Mouse (Mus musculus) ES-E14 (cell line): ENCODE data around the gene Ap5s1. TPM values are rescaled to one million over a fixed set of nuclear protein-coding genes. Genes with fewer than 3 reads are reported as not detected.

ENCODE experiments used
- DNase-seq: peaks from one replicate; pipeline ENCODE4 v3.0.0-alpha.2; 2013; ENCODE audit warnings: low read depth, low spot score
- H3K27ac ChIP-seq: 2 replicates; pipeline ENCODE4 v1.5.1; 2012; ENCODE audit warnings: low read depth, mild to moderate bottlenecking, low read length, moderate library complexity, mixed read lengths; ENCODE audit not compliant: poor library complexity, insufficient read depth, severe bottlenecking
- H3K36me3 ChIP-seq: 2 replicates; pipeline ENCODE4 v1.6.1; 2012; ENCODE audit warnings: mild to moderate bottlenecking, low read length, moderate library complexity, mixed read lengths; ENCODE audit not compliant: control insufficient read depth, poor library complexity, insufficient read depth, severe bottlenecking
- H3K4me1 ChIP-seq, 2 experiments: fragments of 150-350 bp in 1 of 2; sonication (generic) in 1 of 2; 2 replicates each; pipeline ENCODE4 v1.6.1; 2012; ENCODE audit warnings: low read length in 2 of 2, mild to moderate bottlenecking in 1 of 2, mixed read lengths in 1 of 2; ENCODE audit not compliant: control insufficient read depth in 2 of 2, insufficient read depth in 2 of 2, poor library complexity in 1 of 2
- H3K4me3 ChIP-seq, 2 experiments: fragments of 150-350 bp in 1 of 2; sonication (generic) in 1 of 2; 2 replicates each; pipeline ENCODE4 v1.5.1; 2012; ENCODE audit warnings: low read length in 2 of 2, low read depth in 1 of 2, mild to moderate bottlenecking in 1 of 2, mixed read lengths in 1 of 2; ENCODE audit not compliant: insufficient read depth in 1 of 2, poor library complexity in 1 of 2, severe bottlenecking in 1 of 2
- H3K9ac ChIP-seq: 2 replicates; pipeline ENCODE4 v1.6.1; 2012; ENCODE audit warnings: low read depth, mild to moderate bottlenecking, low read length, mixed read lengths; ENCODE audit not compliant: poor library complexity, insufficient read depth, severe bottlenecking
- H3K9me3 ChIP-seq: fragments of 150-350 bp; sonication (generic); 2 replicates; pipeline ENCODE4 v1.6.1; 2012; ENCODE audit warnings: low read depth, mild to moderate bottlenecking, low read length; ENCODE audit not compliant: control insufficient read depth, insufficient read depth
- CHD2 ChIP-seq: IDR thresholded peaks from 2 replicates; pipeline ENCODE4 v1.6.1; 2014; ENCODE audit warnings: mild to moderate bottlenecking, low read depth, low read length, inconsistent platforms
- HCFC1 ChIP-seq: IDR thresholded peaks from 2 replicates; pipeline ENCODE4 v1.6.1; 2012; ENCODE audit warnings: low read length, inconsistent platforms, borderline replicate concordance; ENCODE audit not compliant: insufficient read depth
- MAFK ChIP-seq: IDR thresholded peaks from 2 replicates; pipeline ENCODE4 v1.6.1; 2014; ENCODE audit warnings: mild to moderate bottlenecking, low read depth, low read length, inconsistent platforms; ENCODE audit not compliant: insufficient read depth
- ZC3H11A ChIP-seq: IDR thresholded peaks from 2 replicates; pipeline ENCODE4 v1.6.1; 2012; ENCODE audit warnings: low read depth, mild to moderate bottlenecking, inconsistent platforms, low read length, borderline replicate concordance
- ZNF384 ChIP-seq: IDR thresholded peaks from 2 replicates; pipeline ENCODE4 v1.6.1; 2012; ENCODE audit warnings: low read depth, low read length, inconsistent platforms
- in situ Hi-C, 2 experiments: fragments of 600-800 bp; cut with MboI; formaldehyde crosslinking; loops; one replicate each; pipeline ENCODE4 v1.15.1; 2025; ENCODE audit warnings: low sequenced_read_pairs in 2 of 2, inconsistent platforms in 1 of 2; ENCODE audit not compliant: unreplicated experiment in 2 of 2
- total RNA-seq: library from RNA; depleted of rRNA; stranded (reverse); fragments of 300-350 nt; gene quantifications from 2 replicates; pipeline ENCODE4 v1.2.3, GENCODE M21; 2012

Gene Ap5s1
- total RNA-seq, 1 experiment = 7.9 TPM

GRCm38 (mm10) chr2:131196606-131197316 is 10.1 kb upstream of the Ap5s1 start:
- no peak overlapping the region for H3K27ac ChIP-seq
- no peak overlapping the region for H3K9ac ChIP-seq
- H3K9me3 ChIP-seq = no peaks in the 10 kb centered on the region
- TF ChIP-seq HCFC1 = no peak
- no peak for TF ChIP-seq MAFK
- no peak for TF ChIP-seq ZC3H11A
- no peak for TF ChIP-seq CHD2
- no peak for TF ChIP-seq ZNF384
- DNase-seq = no peak
- peaks cover 0 to 9% of the 10 kb centered on the region in 2 experiments; a peak in 1 of 4 replicates for H3K4me1 ChIP-seq
- peaks cover 13% of the 10 kb centered on the region; the same call in 1 of the 2 replicates for H3K36me3 ChIP-seq
- in situ Hi-C loops = no loop called here
- no peak overlapping the region for H3K4me3 ChIP-seq

- no peak overlapping the region for H3K27ac ChIP-seq
- H3K36me3 ChIP-seq = peaks cover 2% of the 10 kb centered on the region; the same call in 1 of the 2 replicates
- DNase-seq = no peak
- H3K4me3 ChIP-seq = no peak overlapping the region
- H3K9me3 ChIP-seq = no peaks in the 10 kb centered on the region
- peaks cover 2 to 14% of the 10 kb centered on the region in 2 experiments; a peak in 1 of 4 replicates for H3K4me1 ChIP-seq
- TF ChIP-seq ZNF384 (no peak), ZC3H11A (no peak), CHD2 (no peak), MAFK (no peak), HCFC1 (no peak)
- in situ Hi-C loops = no loop called here
- no peak overlapping the region for H3K9ac ChIP-seq
These were observed 6.2 kb upstream of the Ap5s1 start for GRCm38 (mm10) chr2:131200710-131201109.

GRCm38 (mm10) chr2:131201262-131201661 is 5.6 kb upstream of the Ap5s1 start:
- in situ Hi-C loops = no loop called here
- H3K4me1 ChIP-seq = peaks cover 2 to 14% of the 10 kb centered on the region in 2 experiments; a peak in 1 of 4 replicates
- no peak overlapping the region for H3K9ac ChIP-seq
- TF ChIP-seq ZC3H11A = no peak
- no peak for TF ChIP-seq CHD2
- no peak for TF ChIP-seq ZNF384
- TF ChIP-seq MAFK = no peak
- no peak for TF ChIP-seq HCFC1
- DNase-seq = no peak
- H3K36me3 ChIP-seq = peaks cover 2% of the 10 kb centered on the region; the same call in 1 of the 2 replicates
- H3K4me3 ChIP-seq = no peak overlapping the region
- no peaks in the 10 kb centered on the region for H3K9me3 ChIP-seq
- H3K27ac ChIP-seq = no peak overlapping the region

- Histone ChIP-seq H3K4me1 (peaks cover 2 to 5% of the 10 kb centered on the region in 2 experiments; a peak in 1 of 4 replicates), H3K36me3 (no peaks in the 10 kb centered on the region), H3K9ac (no peak overlapping the region), H3K27ac (no peak overlapping the region), H3K9me3 (no peaks in the 10 kb centered on the region), H3K4me3 (no peak overlapping the region)
- TF ChIP-seq ZNF384 = no peak
- in situ Hi-C loops = no loop called here
- no peak for DNase-seq
These were observed 3.0 kb upstream of the Ap5s1 start for GRCm38 (mm10) chr2:131203816-131204409.
